Mouse (Mus musculus) heart, postnatal 14 days (tissue): ENCODE measurements around the gene Tyw1. TPM values are rescaled to one million over a fixed set of nuclear protein-coding genes. Genes with fewer than 3 reads are reported as not detected.

Experiments used
- DNase-seq, 2 experiments: peaks; one replicate each; pipeline ENCODE4 v3.0.0; 2021 to 2022
- intact Hi-C: fragments of 180-260 bp; cut with DNase I; formaldehyde crosslinking; loops from one replicate; pipeline ENCODE4 v1.15.1; 2025
- total RNA-seq, 2 experiments: library from RNA; stranded (reverse); gene quantifications; 2 replicates each; pipeline ENCODE4 v1.2.3; 2021

The Tyw1 gene
- total RNA-seq, 2 experiments from 2014 or later: 8.3 to 9.3 TPM

DNA sequence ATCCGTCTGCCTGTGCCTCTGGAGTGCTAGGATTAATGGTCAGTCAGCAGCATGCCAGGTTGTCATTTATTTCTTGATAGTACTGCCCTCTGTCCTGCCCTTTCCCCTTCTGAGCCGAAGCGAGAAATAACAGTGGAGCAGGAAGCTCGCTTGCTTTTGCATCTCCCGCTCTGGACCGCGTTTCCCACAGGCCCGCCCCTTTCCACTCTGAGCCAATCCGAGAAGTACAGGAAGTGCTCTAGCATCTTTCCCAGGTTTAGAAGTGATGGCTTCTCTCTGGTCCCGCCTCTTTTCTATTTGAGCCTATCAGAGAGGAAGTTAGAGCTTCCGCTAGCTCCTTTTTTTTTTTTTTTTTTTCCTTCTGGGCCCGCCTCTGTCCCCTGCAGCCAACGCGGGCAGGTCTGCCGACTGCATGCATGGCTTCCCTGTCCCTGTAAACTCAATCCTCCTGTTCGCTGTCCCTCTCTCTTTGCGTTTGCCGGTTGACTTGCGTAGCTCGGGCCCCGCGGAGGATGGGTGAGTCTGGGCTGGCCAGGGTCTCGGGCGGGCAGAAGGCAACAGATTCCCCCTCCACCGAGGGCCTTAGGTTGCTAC, 1.4 kb downstream of the Tyw1 start:
- intact Hi-C loops: loop anchor here (10.0 kb wide), 2 partner anchors 232 to 742 kb away; partner anchors contain the start of genes Asl and Crcp

GRCm38 (mm10) chr5:130257303-130257702, 1.9 kb downstream of the Tyw1 start:
- intact Hi-C loops: loop anchor here (10.0 kb wide), 2 partner anchors 233 to 743 kb away; partner anchors contain the start of genes Asl and Crcp
- DNase-seq: no peak

More for the DNA sequence above, 1.4 kb downstream of the Tyw1 start:
- peak; percentile 92 to 95 for DNase-seq

GRCm38 (mm10) chr5:130263454-130263853, 8.0 kb downstream of the Tyw1 start:
- intact Hi-C loops: no loop called here
- no peak for DNase-seq

DNA sequence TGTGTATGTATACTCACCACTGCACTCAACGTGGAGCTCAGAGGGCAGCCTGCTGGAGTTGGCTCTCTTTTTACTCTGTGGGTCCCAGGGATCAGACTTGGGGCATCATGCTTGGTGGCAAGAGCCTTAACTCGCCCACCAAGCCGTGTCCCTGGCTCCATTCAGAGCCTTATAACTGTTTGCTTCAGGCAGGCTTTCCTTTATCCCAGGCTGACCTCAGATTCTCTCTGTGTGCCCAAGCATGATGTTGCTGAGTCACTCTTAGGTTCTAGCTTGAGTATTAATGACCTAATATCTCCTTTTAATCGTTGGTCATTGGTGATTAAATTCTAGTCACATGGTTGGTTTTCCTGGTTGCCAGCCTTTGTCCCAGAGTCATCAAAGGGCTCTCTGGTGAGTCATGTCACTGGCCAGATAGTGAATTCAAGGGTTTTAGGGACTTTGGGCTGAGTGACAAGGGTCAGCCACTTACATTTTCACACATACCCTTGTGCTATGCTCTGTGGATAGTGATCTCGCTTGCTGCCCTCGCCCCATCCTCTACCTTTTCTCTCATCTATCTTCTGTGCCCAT, 9.1 kb downstream of the Tyw1 start:
- no peak for DNase-seq
- intact Hi-C loops: no loop called here

DNA sequence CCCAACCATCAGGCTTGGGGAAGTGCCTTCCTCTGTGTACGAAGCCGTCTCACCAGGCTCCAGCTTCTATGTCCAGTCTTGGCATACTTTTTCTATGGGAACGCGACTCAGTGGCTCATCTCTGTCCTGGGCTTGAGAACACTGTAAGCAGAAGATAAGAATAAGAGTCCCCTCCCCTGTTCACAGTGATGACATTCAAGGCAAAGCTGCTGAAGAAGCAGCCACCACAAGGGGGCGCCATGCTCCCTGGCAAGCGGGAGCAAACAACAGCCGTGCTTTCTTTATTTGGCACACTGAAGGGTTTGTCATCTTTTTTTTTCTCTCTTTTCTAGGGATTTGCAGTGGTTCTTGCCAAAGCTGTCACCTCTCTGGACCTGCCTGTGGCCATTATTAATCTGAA, 11.2 kb downstream of the Tyw1 start:
- intact Hi-C loops: no loop called here
- peak in 1 of 2 experiments; percentile 45 for DNase-seq

GRCm38 (mm10) chr5:130267316-130267715, 11.9 kb downstream of the Tyw1 start:
- intact Hi-C loops: no loop called here

DNA sequence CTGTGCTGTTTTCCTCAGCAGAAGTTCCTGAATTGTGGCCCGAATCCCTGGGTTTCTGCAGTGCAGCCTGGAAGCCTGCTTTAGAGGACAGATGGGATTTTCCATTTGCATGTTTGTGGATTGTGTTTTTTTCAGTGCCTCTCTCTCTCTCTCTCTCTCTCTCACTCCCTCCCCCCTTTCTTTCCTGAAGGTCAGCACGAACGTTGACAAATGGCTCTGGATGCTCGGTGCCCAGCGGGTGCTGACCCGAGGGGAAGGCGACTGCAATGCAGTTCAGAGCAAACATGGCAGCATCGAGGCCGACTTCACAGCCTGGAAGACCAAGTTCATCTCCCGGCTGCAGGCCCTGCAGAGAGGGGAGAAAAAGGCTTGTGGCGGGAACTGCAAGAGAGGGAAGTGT, 13.6 kb downstream of the Tyw1 start:
- intact Hi-C loops: no loop called here
- DNase-seq: no peak

More at GRCm38 (mm10) chr5:130267316-130267715, 11.9 kb downstream of the Tyw1 start:
- DNase-seq: peak; percentile 11 to 31

DNA sequence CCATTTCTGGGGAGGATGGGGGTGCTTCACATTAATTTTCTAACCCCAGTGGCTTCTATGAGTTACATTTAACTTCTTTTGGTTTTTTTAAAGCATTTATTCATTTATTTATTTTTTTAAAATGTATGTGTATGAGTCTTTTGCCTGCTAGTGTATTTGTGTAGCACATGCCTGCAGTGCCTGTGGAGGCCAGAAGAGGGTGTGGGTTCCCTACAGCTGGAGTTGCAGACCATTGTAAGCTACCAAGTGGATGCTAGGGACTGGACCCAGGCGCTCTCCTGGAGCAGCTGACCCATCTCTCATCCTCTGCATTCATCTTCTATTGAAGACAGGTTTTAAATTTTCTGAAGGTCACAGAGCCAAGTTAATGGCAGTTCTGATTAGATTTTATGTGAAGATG, 16.9 kb downstream of the Tyw1 start:
- no peak for DNase-seq

GRCm38 (mm10) chr5:130273046-130273445, 17.6 kb downstream of the Tyw1 start:
- no peak for DNase-seq
- intact Hi-C loops: loop anchor here (10.0 kb wide), 1 partner anchor 1162 kb away; no protein-coding TSS in a partner anchor

More for the DNA sequence above, 16.9 kb downstream of the Tyw1 start:
- intact Hi-C loops: loop anchor here (10.0 kb wide), 1 partner anchor 1162 kb away; no protein-coding TSS in a partner anchor

- intact Hi-C loops: loop anchor here (1.0 to 10.0 kb wide), 2 partner anchors 578 to 1159 kb away; no protein-coding TSS in a partner anchor
- peak; percentile 31 to 57 for DNase-seq
Observed at GRCm38 (mm10) chr5:130275509-130275908, 20.1 kb downstream of the Tyw1 start.

- no peak for DNase-seq
Observed at GRCm38 (mm10) chr5:130278011-130278472, 22.6 kb downstream of the Tyw1 start.

DNA sequence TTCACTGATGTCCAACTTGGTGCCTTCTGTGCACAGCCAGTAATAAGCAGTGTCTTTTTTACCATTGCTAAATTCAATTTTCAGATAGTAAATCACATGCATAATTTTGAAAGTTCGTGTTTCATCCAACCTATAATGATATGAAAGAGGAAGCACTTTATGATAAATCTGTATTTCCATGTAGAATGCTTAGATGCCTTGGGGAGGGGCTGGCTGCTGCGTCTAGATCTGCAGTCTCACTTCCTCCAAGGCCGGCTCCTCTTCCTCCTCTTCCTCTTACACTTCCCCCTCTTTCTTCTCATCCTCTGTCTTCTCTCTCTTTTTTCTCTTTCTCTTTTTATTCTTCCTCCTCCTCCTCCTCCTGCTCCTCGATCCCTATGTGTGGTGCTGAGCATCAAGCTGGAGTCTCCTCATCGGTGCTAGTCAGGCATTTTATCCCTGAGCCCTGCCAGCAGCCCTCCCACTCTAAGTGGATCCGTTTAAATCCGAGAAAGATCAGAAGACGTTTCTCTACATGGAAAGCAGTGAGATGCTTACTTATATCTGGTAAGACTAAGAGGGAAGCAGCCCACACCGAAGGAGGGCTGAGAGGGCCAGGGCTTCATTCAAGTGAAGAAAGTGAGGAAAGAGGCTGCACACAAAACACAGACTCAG, 27.8 kb downstream of the Tyw1 start:
- no peak for DNase-seq

More at GRCm38 (mm10) chr5:130278011-130278472, 22.6 kb downstream of the Tyw1 start:
- intact Hi-C loops: loop anchor here (10.0 kb wide), 1 partner anchor 1157 kb away; no protein-coding TSS in a partner anchor

DNA sequence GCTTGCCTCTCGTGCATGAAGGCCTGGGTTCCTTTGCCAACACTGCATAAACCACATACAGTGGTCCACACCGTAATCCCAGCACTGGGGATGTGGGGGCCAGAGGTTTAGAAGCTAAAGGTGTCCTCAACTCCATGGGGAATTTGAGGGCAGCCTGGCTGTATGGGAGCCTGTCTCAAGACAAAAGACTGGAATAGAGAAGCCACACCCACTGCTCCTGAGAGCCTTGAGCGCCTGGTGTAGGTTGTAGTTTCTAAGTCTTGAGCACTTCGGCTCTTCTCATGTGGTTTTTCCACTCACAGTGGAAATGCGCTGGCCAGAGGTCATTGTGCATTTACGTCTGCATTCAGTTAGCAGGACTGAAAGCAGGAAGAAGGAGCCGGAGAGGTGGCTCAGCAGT, 32.7 kb downstream of the Tyw1 start:
- DNase-seq: no peak
- intact Hi-C loops: no loop called here

More for the DNA sequence above, 27.8 kb downstream of the Tyw1 start:
- intact Hi-C loops: no loop called here

DNA sequence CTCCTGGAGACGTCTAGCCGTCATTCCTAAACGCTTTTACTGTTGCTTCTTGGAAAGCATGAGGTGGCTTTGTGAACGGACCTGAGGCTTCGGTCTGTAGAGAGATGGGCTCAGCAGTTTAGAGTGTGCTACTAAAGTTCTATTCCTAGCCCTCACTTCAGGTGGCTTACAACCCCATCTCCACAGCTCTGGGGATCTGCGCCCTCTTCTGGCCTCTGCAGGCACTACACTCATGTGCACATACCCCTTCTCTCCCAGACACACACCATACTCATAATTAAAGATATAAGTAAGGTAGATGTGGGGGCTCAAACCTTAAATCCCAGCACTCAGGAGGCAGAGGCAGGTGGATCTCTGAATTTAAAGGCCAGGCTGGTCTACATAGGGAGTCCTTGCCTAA, 34.8 kb downstream of the Tyw1 start:
- intact Hi-C loops: no loop called here
- DNase-seq: no peak

DNA sequence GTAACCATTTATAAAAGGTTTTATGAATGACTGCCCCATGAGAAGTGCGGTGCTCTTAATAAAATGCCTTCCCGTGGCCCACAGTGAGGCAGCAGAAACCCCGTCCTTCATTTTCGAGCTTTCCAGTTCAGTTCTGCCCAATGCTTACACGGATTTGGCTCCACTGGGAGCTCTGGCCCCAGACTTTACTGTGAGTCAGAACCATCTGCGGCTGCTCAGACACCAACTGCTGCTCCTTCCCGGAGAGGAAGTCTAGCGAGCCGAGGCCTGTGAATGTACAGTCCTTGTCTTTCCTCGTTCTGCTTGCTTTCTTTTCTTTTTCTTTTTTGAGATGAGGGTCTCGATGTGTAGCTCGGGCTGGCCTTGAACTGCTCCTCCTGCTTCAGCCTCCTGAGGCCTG, 35.4 kb downstream of the Tyw1 start:
- intact Hi-C loops: no loop called here
- DNase-seq: peak; percentile 6 to 28

DNA sequence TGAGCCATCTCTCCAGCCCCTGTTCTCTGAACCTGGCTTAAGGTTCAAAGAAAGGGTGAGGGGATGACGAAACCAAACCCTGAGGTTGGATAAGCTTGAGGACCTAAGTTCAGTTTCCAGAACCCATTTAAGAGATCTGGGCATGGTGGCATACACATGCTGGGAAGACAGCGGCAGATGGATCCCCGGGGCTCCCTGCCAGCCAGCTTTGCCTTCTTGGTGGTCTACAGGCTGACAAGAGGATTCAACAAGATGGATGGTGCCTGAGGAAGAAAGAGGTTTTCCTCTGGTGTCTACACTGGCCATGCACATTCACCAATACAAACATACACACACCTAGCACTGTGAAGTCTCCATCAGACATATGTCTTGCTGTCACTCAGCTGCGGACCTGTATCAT, 37.6 kb downstream of the Tyw1 start:
- DNase-seq: no peak
- intact Hi-C loops: no loop called here

GRCm38 (mm10) chr5:130293941-130294340, 38.5 kb downstream of the Tyw1 start:
- intact Hi-C loops: no loop called here
- DNase-seq: peak in 1 of 2 experiments; percentile 11

- no peak for DNase-seq
- intact Hi-C loops: no loop called here
Observed at GRCm38 (mm10) chr5:130294598-130294997, 39.2 kb downstream of the Tyw1 start.

- no peak for DNase-seq
- intact Hi-C loops: no loop called here
Observed at GRCm38 (mm10) chr5:130296071-130296470, 40.7 kb downstream of the Tyw1 start.

DNA sequence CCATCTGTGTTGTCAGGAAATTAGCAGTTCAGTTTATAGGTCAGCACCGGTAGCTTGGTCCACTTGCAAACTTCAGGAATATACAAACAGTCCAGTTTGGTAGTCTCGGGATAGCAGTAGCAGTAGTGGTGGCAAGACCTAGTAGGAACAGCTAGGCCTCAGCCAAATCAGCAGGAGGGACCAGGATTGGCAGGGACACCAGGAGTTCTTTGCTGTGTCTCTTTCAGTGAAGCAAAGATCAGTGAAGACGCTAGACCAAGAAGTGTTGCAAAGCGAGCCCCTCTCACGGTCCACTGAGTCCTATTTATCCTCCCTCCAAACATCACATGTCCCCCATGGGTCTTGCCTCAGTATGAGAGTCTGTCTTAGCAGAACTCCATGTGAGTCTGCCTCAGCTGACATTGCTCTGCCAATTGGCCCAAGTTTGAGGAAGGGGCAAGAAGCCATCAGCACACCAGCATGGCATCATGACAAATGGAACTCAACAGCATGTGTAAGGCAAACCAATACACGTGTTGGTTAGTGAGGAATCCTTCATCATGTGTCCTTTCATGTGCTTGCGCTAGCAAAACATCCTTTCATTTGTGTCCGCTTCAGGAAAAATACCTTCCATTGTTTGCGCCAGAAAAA, 43.5 kb downstream of the Tyw1 start:
- no peak for DNase-seq
- intact Hi-C loops: no loop called here

DNA sequence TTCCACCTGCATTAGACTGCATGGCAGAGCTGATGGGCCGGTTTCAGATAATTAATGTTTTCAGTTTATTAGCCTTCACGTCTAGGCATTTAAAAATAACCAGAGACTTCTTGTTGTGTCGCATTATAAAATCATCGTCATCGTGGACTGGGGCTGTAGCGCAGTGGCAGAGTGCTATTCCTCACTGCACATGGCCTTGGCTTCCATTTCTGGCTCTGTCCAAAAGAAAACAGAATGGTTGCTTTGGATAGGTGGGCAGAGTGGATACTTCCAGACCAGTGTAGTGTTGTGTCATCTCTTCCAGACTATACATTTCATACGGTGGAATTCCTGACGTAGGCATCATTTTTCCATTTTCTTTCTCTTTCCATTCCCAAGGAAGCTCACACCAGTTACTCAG, 44.1 kb downstream of the Tyw1 start:
- DNase-seq: no peak
- intact Hi-C loops: no loop called here
